Mouse (Mus musculus) intestine, postnatal 0 days (tissue): ENCODE data around the gene Pdcd4. TPM values are rescaled to one million over a fixed set of nuclear protein-coding genes. Genes with fewer than 3 reads are reported as not detected.

ENCODE experiments used
- ATAC-seq: fragments of 200-750 bp; cut with Nextera tagmentation; 2 replicates; pipeline ENCODE4 v1.8.0; 2017; ENCODE audit warnings: mild to moderate bottlenecking, moderate TSS enrichment, moderate library complexity
- H3K27ac ChIP-seq: fragments of 300-500 bp; sonication (generic); 2 replicates; pipeline ENCODE4 v1.5.1; 2014; ENCODE audit warnings: mild to moderate bottlenecking, low read depth, low read length, moderate library complexity
- H3K27me3 ChIP-seq: fragments of 300-500 bp; sonication (generic); replicated peaks from 2 replicates; pipeline ENCODE4 v1.6.1; 2014; ENCODE audit warnings: low read length, mixed read lengths; ENCODE audit not compliant: control insufficient read depth, insufficient read depth
- H3K36me3 ChIP-seq: fragments of 300-500 bp; sonication (generic); 2 replicates; pipeline ENCODE4 v1.6.1; 2014; ENCODE audit warnings: mild to moderate bottlenecking, moderate library complexity; ENCODE audit not compliant: control insufficient read depth, insufficient read depth
- H3K4me1 ChIP-seq: fragments of 300-500 bp; sonication (generic); replicated peaks from 2 replicates; pipeline ENCODE4 v1.6.1; 2014; ENCODE audit warnings: antibody characterized with exemption, low read length, mixed read lengths; ENCODE audit not compliant: control insufficient read depth, insufficient read depth
- H3K4me2 ChIP-seq: fragments of 300-500 bp; sonication (generic); replicated peaks from 2 replicates; pipeline ENCODE4 v1.6.1; 2014; ENCODE audit warnings: low read depth, mild to moderate bottlenecking, moderate library complexity
- H3K4me3 ChIP-seq: fragments of 300-500 bp; sonication (generic); 2 replicates; pipeline ENCODE4 v1.5.1; 2014; ENCODE audit warnings: low read depth, low read length
- H3K9ac ChIP-seq: fragments of 300-500 bp; sonication (generic); 2 replicates; pipeline ENCODE4 v1.6.1; 2014; ENCODE audit warnings: mild to moderate bottlenecking, low read depth, low read length
- H3K9me3 ChIP-seq: fragments of 300-500 bp; sonication (generic); 2 replicates; pipeline ENCODE4 v1.6.1; 2016; ENCODE audit warnings: mixed run types; ENCODE audit not compliant: control insufficient read depth
- CTCF ChIP-seq: sonication (generic); IDR thresholded peaks from 2 replicates; pipeline ENCODE4 v1.5.1; 2016; ENCODE audit warnings: low read depth, mild to moderate bottlenecking, control low read depth, antibody characterized with exemption, moderate library complexity
- WGBS: fragments of 180-500 bp; shearing (Covaris S2); extraction: QIAGEN DNeasy Blood & Tissue Kit; methylation state at CpG from one replicate; pipeline ENCODE4 v1.1.7; 2014; 5-methylcytosine and 5-hydroxymethylcytosine counted together
- polyA plus RNA-seq: library from polyadenylated mRNA; unstranded; fragments of >200 nt; fragmentation: Nextera tagmentation; extraction: Ambion mirVana; gene quantifications from 2 replicates; pipeline ENCODE4 v1.2.1, GENCODE M21; 2015

Gene Pdcd4
- polyA plus RNA-seq = 65.5 and 75.2 TPM in 2 replicates

- TF ChIP-seq CTCF = no peak
- H3K9ac ChIP-seq = no peak within 1 kb of the TSS; the same call in 1 of the 2 replicates
- no peak within 1 kb of the TSS for H3K4me3 ChIP-seq
- peak within 1 kb of the TSS; percentile 84 for H3K27ac ChIP-seq
- no peak for ATAC-seq
- peak within 1 kb of the TSS; percentile 17; the same call in 1 of the 2 replicates for H3K4me2 ChIP-seq
- no peaks in the 10 kb centered on the region for H3K36me3 ChIP-seq
- WGBS = 30% methylated on average over 3 of the region's 3 CpGs
- no peaks in the 10 kb centered on the region for H3K9me3 ChIP-seq
- no peaks in the 10 kb centered on the region for H3K27me3 ChIP-seq
- peaks cover 41% of the 10 kb centered on the region for H3K4me1 ChIP-seq
Observed at GRCm38 (mm10) chr19:53892061-53892460, at the start of gene Pdcd4. Pdcd4 (plus strand) TSS chr19:53892231.

- Histone ChIP-seq H3K4me3 (no peak overlapping the region), H3K4me2 (no peak overlapping the region), H3K9ac (no peak overlapping the region), H3K9me3 (no peaks in the 10 kb centered on the region), H3K4me1 (no peaks in the 10 kb centered on the region; the same call in 1 of the 2 replicates), H3K27ac (no peak overlapping the region), H3K36me3 (no peaks in the 10 kb centered on the region), H3K27me3 (no peaks in the 10 kb centered on the region)
- TF ChIP-seq CTCF = no peak
- ATAC-seq = no peak
- WGBS = 87% methylated on average over 8 of the region's 8 CpGs
Observed at GRCm38 (mm10) chr19:53843972-53844371, 48.1 kb upstream of the Pdcd4 start.

GRCm38 (mm10) chr19:53848272-53848995 lies 43.6 kb upstream of the Pdcd4 start:
- H3K9ac ChIP-seq = no peak overlapping the region
- no peaks in the 10 kb centered on the region for H3K36me3 ChIP-seq
- peak; percentile 89 for ATAC-seq
- WGBS = 39% methylated on average over 10 of the region's 10 CpGs
- no peak overlapping the region for H3K4me3 ChIP-seq
- no peaks in the 10 kb centered on the region for H3K9me3 ChIP-seq
- 0 out of 2 replicates have a peak overlapping the region, but pooled peaks have one; percentile 21 for H3K4me2 ChIP-seq
- H3K27me3 ChIP-seq = no peaks in the 10 kb centered on the region
- peak overlapping the region; percentile 76 for H3K27ac ChIP-seq
- TF ChIP-seq CTCF = 0 out of 2 replicates have a peak, but pooled peaks have one; percentile 1
- peaks cover 7% of the 10 kb centered on the region; the same call in 1 of the 2 replicates for H3K4me1 ChIP-seq

GRCm38 (mm10) chr19:53850166-53850922 lies 41.7 kb upstream of the Pdcd4 start:
- TF ChIP-seq CTCF = no peak
- H3K36me3 ChIP-seq = no peaks in the 10 kb centered on the region
- H3K9ac ChIP-seq = no peak overlapping the region
- no peak overlapping the region; the same call in 1 of the 2 replicates for H3K4me2 ChIP-seq
- no peaks in the 10 kb centered on the region for H3K9me3 ChIP-seq
- ATAC-seq = no peak
- peaks cover 9% of the 10 kb centered on the region; the same call in 1 of the 2 replicates for H3K4me1 ChIP-seq
- peak overlapping the region; percentile 2; the same call in 1 of the 2 replicates for H3K27ac ChIP-seq
- no peak overlapping the region for H3K4me3 ChIP-seq
- H3K27me3 ChIP-seq = no peaks in the 10 kb centered on the region
- WGBS = 38% methylated on average over 18 of the region's 18 CpGs

- H3K4me1 ChIP-seq = peaks cover 9% of the 10 kb centered on the region; the same call in 1 of the 2 replicates
- 91% methylated on average over 13 of the region's 13 CpGs for WGBS
- no peaks in the 10 kb centered on the region for H3K27me3 ChIP-seq
- H3K9me3 ChIP-seq = no peaks in the 10 kb centered on the region
- H3K27ac ChIP-seq = no peak overlapping the region
- no peaks in the 10 kb centered on the region for H3K36me3 ChIP-seq
- ATAC-seq = no peak
- no peak overlapping the region for H3K9ac ChIP-seq
- H3K4me3 ChIP-seq = no peak overlapping the region
- H3K4me2 ChIP-seq = no peak overlapping the region
- TF ChIP-seq CTCF = no peak
Observed at GRCm38 (mm10) chr19:53851352-53851751, 40.7 kb upstream of the Pdcd4 start.
